Mouse (Mus musculus) right cerebral cortex, postnatal 25 days (tissue): ENCODE measurements around the gene Gm3371.
"Not testable (repeated sequence)": the region's sequence is repeated elsewhere in the genome, so short reads cannot be mapped to it uniquely, and the experiment has no call there.

Source experiments
- DNase-seq: peaks from one replicate; pipeline ENCODE4 v3.0.0; 2022

The Gm3371 gene

GRCm38 (mm10) chr14:44410588-44410987 is at the start of gene Gm3371:
Gene Gm3371 (minus strand): TSS chr14:44410688.
- DNase-seq, result not testable (repeated sequence)

- not testable (repeated sequence) for DNase-seq
Measured at GRCm38 (mm10) chr14:44433335-44433734, 22.8 kb upstream of the Gm3371 start, which contains the start of gene Gm8232. Gene Gm8232 (plus strand): TSS chr14:44433635.

GRCm38 (mm10) chr14:44384233-44384632 is 26.3 kb downstream of the Gm3371 start:
- DNase-seq, result not testable (repeated sequence)

GRCm38 (mm10) chr14:44365057-44365456 is 45.4 kb downstream of the Gm3371 start, which contains the start of gene Gm8229:
Gene Gm8229 (plus strand): TSS chr14:44365357.
- not testable (repeated sequence) for DNase-seq

GRCm38 (mm10) chr14:44362301-44362700 is 48.2 kb downstream of the Gm3371 start:
- DNase-seq, result not testable (repeated sequence)

- DNase-seq, result not testable (repeated sequence)
Measured at GRCm38 (mm10) chr14:44361416-44361815, 49.1 kb downstream of the Gm3371 start.
